Mouse (Mus musculus) heart, postnatal 0 days (tissue): ENCODE data around the gene Nde1.

Source experiments
- CTCF ChIP-seq: IDR thresholded peaks from 2 replicates; pipeline ENCODE4 v1.5.1; 2016; ENCODE audit warnings: antibody characterized with exemption, control low read depth, low read depth
- EP300 ChIP-seq: IDR thresholded peaks from 2 replicates; pipeline ENCODE4 v1.6.1; 2016; ENCODE audit warnings: antibody characterized with exemption, low read depth

DNA sequence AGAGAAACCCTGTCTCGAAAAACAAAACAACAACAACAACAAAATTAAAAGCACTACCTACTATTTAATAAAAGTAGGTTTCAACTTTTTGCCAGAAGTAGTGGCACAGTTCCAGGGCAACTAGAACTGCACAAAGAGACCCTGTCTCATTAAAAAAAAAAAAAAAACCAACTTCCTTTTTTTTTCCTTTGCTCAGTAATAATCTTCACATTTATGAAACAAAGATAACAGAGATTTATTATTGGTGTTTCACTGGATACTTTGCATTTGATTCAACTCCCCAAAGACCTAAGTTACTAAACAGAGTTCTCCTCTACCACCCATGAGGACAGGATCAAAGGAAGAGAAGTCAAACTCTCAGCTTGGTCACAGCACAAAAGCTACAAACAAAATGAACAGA, 2.1 kb upstream of the Nde1 start:
- TF ChIP-seq CTCF (no peak), EP300 (no peak)
